Mouse (Mus musculus): ENCODE measurements at regions not wholly inside any gene's neighbourhood (a gene's known extent, or its start where the extent isn't known, plus 50 kb on each side); places are given as distances from the start of the nearest gene placed in this dataset.

- TF ChIP-seq TCF12 (IDR thresholded peaks at IDR 0.05; ENCODE audit: insufficient read depth, poor library complexity, severe bottlenecking): no peak
- TF ChIP-seq POLR2A (IDR thresholded peaks at IDR 0.05; ENCODE audit: insufficient read length, low read depth): no peak
- no peak for TF ChIP-seq REST (IDR thresholded peaks at IDR 0.05; ENCODE audit: insufficient read depth, insufficient read length)
- TF ChIP-seq E2F4 (IDR thresholded peaks at IDR 0.05; ENCODE audit: insufficient read depth): no peak
- TF ChIP-seq USF1 (IDR thresholded peaks at IDR 0.05; ENCODE audit: low read depth): no peak
- TF ChIP-seq POLR2AphosphoS2 (IDR thresholded peaks at IDR 0.05; ENCODE audit: insufficient read length, low read depth): no peak
- TF ChIP-seq MYOD1 (IDR thresholded peaks at IDR 0.05; ENCODE audit: control insufficient read depth in 1 of 3, insufficient read length in 2 of 3, low read depth in 2 of 3): no peak
Observed at GRCm38 (mm10) chr8:91996305-91997022, 194.6 kb upstream of the Irx3 start.
